Mouse (Mus musculus): ENCODE results near the gene Rpl27. TPM values are rescaled to one million over a fixed set of nuclear protein-coding genes. Genes with fewer than 3 reads are reported as not detected.
"Not testable (repeated sequence)": the region's sequence is repeated elsewhere in the genome, so short reads cannot be mapped to it uniquely, and the experiment has no call there.

The Rpl27 gene
- polyA plus RNA-seq, 1 experiment from 2014 or later: 260 TPM

DNA sequence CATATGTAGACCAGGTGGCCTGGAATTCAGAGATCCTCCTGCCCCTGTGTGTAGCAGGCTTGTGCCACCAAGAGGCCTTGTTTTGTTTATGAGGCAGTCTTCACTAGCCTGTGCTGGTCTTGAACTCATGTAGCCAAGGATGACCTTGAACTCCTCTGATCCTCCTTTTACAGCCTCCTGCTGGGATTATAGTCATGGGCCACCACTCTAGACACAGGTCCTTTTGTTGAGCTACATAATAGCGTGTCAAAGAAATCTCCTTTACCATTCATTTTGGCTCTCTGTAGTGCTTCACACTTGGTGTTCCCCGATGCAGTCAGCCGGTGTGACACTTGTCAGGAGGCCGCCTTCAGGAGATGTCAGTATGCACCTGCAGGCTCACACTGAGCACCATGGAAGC, 5.2 kb upstream of the Rpl27 start:
- no peak overlapping the region for H3K9ac ChIP-seq (ENCODE audit: low read length)
- no peak overlapping the region for H3K27ac ChIP-seq (replicated peaks in 1 of 2; ENCODE audit: control insufficient read depth in 1 of 2, insufficient read depth in 1 of 2, low read depth in 2 of 2, low read length in 2 of 2)
- no peak for ATAC-seq (ENCODE audit: insufficient number of reproducible peaks, insufficient read depth, low FRiP score, low read depth)
- H3K4me2 ChIP-seq (ENCODE audit: low read length): no peak overlapping the region
- no peaks in the 10 kb centered on the region for H3K27me3 ChIP-seq (ENCODE audit: control insufficient read depth, insufficient read depth, low read length)
- H3K4me3 ChIP-seq (ENCODE audit: control insufficient read depth in 1 of 2, insufficient read depth in 1 of 2, low read depth in 1 of 2, low read length in 2 of 2): no peak overlapping the region
- WGBS: 87% methylated on average over 4 of the region's 4 CpGs
- H3K4me1 ChIP-seq (ENCODE audit: control insufficient read depth in 2 of 2, insufficient read depth in 2 of 2, low read length in 2 of 2): no peaks in the 10 kb centered on the region
- H3K9me3 ChIP-seq (ENCODE audit: control insufficient read depth, low read length): no peaks in the 10 kb centered on the region
- H3K36me3 ChIP-seq (ENCODE audit: control insufficient read depth, insufficient read depth, low read length): peaks cover 39% of the 10 kb centered on the region

DNA sequence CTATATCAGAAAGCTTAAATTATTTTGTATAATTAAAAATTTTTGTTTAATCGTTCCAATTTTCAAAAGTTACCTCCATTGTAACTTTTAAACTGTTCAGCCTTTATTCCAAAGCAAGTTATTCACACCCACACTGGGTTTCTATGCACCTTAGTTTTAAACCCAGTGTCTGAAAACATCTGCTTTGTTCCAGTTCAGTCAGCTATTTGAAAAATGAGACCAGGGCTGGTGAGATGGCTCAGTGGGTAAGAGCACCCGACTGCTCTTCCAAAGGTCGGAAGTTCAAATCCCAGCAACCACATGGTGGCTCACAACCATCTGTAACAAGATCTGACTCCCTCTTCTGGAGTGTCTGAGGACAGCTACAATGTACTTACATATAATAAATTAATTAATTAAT, 4.1 kb upstream of the Rpl27 start:
- H3K9me3 ChIP-seq (ENCODE audit: control insufficient read depth, low read length); H3K27me3 ChIP-seq (ENCODE audit: control insufficient read depth, insufficient read depth, low read length); ATAC-seq (ENCODE audit: insufficient number of reproducible peaks, insufficient read depth, low FRiP score, low read depth); H3K9ac ChIP-seq (ENCODE audit: low read length); H3K27ac ChIP-seq (replicated peaks in 1 of 2; ENCODE audit: control insufficient read depth in 1 of 2, insufficient read depth in 1 of 2, low read depth in 2 of 2, low read length in 2 of 2); H3K4me1 ChIP-seq (ENCODE audit: control insufficient read depth in 2 of 2, insufficient read depth in 2 of 2, low read length in 2 of 2); H3K4me2 ChIP-seq (ENCODE audit: low read length); H3K4me3 ChIP-seq (ENCODE audit: control insufficient read depth in 1 of 2, insufficient read depth in 1 of 2, low read depth in 1 of 2, low read length in 2 of 2): not testable (repeated sequence)
- 51% methylated on average over 3 of the region's 3 CpGs for WGBS
- peaks cover 30% of the 10 kb centered on the region for H3K36me3 ChIP-seq (ENCODE audit: control insufficient read depth, insufficient read depth, low read length)

DNA sequence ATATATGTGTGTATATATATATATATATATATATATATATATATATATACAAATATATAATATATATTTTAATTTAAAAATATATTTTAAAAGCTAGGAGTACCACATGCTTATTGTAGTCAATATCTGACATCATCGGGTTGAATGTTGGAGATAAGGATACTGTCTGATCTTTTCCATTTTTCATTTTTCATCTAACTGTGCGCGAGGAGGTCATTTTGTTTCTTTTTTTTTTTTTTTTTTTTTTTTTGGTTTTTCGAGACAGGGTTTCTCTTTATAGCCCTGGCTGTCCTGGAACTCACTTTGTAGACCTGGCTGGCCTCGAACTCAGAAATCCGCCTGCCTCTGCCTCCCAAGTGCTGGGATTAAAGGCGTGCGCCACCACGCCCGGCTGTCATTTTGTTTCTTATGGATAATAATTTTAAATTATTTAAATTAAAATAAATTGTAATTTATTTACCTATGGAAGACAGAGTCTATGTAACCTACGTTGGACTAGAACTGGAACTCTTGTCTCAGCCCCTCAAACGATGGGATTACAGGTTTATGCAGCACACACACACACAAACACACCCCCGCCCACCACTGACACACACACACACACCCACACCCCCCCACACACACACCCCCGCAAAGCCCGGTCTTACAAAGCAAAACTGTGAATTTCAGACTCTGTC, 510 bp upstream of the Rpl27 start:
- H3K27ac ChIP-seq (replicated peaks in 1 of 2; ENCODE audit: control insufficient read depth in 1 of 2, insufficient read depth in 1 of 2, low read depth in 2 of 2, low read length in 2 of 2): not testable (repeated sequence)
- 37% methylated on average over 15 of the region's 15 CpGs for WGBS
- H3K9ac ChIP-seq (ENCODE audit: low read length): 0 out of 2 replicates have a peak overlapping the region, but pooled peaks have one; percentile 54

DNA sequence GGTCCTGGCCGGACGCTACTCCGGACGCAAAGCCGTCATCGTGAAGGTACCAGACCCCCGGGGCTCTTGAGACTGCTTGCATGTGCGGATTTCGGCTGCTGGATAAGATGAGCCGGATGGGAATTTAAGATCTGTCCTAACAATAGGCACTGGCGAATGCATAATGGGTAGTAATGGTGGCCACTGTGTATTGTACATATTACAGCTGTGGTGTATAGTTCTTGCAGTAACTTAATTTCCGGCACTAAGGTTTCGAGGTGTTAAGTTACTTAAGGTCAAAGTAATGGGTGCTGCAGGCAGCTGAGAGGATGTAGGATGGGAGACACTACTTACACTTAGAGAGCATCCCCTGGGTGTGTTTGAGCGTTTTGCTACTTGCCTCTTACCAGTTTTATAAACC, 662 bp downstream of the Rpl27 start:
- peaks cover 2 to 10% of the 10 kb centered on the region in 2 experiments; a peak in 2 of 4 replicates for H3K4me1 ChIP-seq (ENCODE audit: control insufficient read depth in 2 of 2, insufficient read depth in 2 of 2, low read length in 2 of 2)
- no peak for ATAC-seq (ENCODE audit: insufficient number of reproducible peaks, insufficient read depth, low FRiP score, low read depth)
- H3K27ac ChIP-seq (replicated peaks in 1 of 2; ENCODE audit: control insufficient read depth in 1 of 2, insufficient read depth in 1 of 2, low read depth in 2 of 2, low read length in 2 of 2): peak overlapping the region; percentile 81 to 86
- 0% methylated on average over 14 of the region's 14 CpGs for WGBS
- H3K9ac ChIP-seq (ENCODE audit: low read length): peak overlapping the region; percentile 96
- H3K36me3 ChIP-seq (ENCODE audit: control insufficient read depth, insufficient read depth, low read length): peaks cover 32% of the 10 kb centered on the region
- H3K4me3 ChIP-seq (ENCODE audit: control insufficient read depth in 1 of 2, insufficient read depth in 1 of 2, low read depth in 1 of 2, low read length in 2 of 2): peak overlapping the region; percentile 73 to 90
- H3K27me3 ChIP-seq (ENCODE audit: control insufficient read depth, insufficient read depth, low read length): no peaks in the 10 kb centered on the region
- no peaks in the 10 kb centered on the region for H3K9me3 ChIP-seq (ENCODE audit: control insufficient read depth, low read length)
- H3K4me2 ChIP-seq (ENCODE audit: low read length): peak overlapping the region; percentile 96

More for the DNA sequence above, 510 bp upstream of the Rpl27 start:
- H3K4me3 ChIP-seq (ENCODE audit: control insufficient read depth in 1 of 2, insufficient read depth in 1 of 2, low read depth in 1 of 2, low read length in 2 of 2): peak overlapping the region; percentile 28 to 90
- not testable (repeated sequence) for ATAC-seq (ENCODE audit: insufficient number of reproducible peaks, insufficient read depth, low FRiP score, low read depth); H3K27me3 ChIP-seq (ENCODE audit: control insufficient read depth, insufficient read depth, low read length); H3K9me3 ChIP-seq (ENCODE audit: control insufficient read depth, low read length)
- H3K4me1 ChIP-seq (ENCODE audit: control insufficient read depth in 2 of 2, insufficient read depth in 2 of 2, low read length in 2 of 2): peaks cover 2 to 10% of the 10 kb centered on the region in 2 experiments; a peak in 2 of 4 replicates
- peaks cover 32% of the 10 kb centered on the region for H3K36me3 ChIP-seq (ENCODE audit: control insufficient read depth, insufficient read depth, low read length)
- H3K4me2 ChIP-seq (ENCODE audit: low read length): peak overlapping the region; percentile 53

DNA sequence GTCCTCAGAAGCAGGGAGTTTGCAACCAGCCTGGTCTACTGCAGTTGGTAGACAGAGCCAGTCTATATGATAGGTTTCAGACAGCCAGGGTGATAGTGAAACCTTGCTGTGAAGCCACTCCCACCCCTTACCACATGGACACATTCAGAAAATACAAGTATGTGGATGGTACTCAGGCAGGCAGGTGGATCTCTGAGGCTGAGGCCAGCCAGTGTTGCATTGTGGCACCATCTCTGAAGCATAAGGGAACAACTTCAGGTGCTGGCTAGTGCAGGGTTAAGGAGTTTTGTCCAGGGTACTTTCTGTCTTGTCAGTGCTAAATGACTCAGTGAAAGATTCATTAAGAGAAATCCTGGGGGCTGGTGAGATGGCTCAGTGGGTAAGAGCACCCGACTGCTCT, 4.2 kb downstream of the Rpl27 start:
- H3K9me3 ChIP-seq (ENCODE audit: control insufficient read depth, low read length): no peaks in the 10 kb centered on the region
- WGBS: 76% methylated on average over 1 of the region's 1 CpGs
- H3K9ac ChIP-seq (ENCODE audit: low read length): no peak overlapping the region
- no peak overlapping the region for H3K27ac ChIP-seq (replicated peaks in 1 of 2; ENCODE audit: control insufficient read depth in 1 of 2, insufficient read depth in 1 of 2, low read depth in 2 of 2, low read length in 2 of 2)
- peaks cover 32% of the 10 kb centered on the region for H3K36me3 ChIP-seq (ENCODE audit: control insufficient read depth, insufficient read depth, low read length)
- H3K27me3 ChIP-seq (ENCODE audit: control insufficient read depth, insufficient read depth, low read length): no peaks in the 10 kb centered on the region
- no peak for ATAC-seq (ENCODE audit: insufficient number of reproducible peaks, insufficient read depth, low FRiP score, low read depth)
- no peak overlapping the region for H3K4me3 ChIP-seq (ENCODE audit: control insufficient read depth in 1 of 2, insufficient read depth in 1 of 2, low read depth in 1 of 2, low read length in 2 of 2)
- peaks cover 2 to 22% of the 10 kb centered on the region in 2 experiments; a peak in 2 of 4 replicates for H3K4me1 ChIP-seq (ENCODE audit: control insufficient read depth in 2 of 2, insufficient read depth in 2 of 2, low read length in 2 of 2)
- no peak overlapping the region for H3K4me2 ChIP-seq (ENCODE audit: low read length)

DNA sequence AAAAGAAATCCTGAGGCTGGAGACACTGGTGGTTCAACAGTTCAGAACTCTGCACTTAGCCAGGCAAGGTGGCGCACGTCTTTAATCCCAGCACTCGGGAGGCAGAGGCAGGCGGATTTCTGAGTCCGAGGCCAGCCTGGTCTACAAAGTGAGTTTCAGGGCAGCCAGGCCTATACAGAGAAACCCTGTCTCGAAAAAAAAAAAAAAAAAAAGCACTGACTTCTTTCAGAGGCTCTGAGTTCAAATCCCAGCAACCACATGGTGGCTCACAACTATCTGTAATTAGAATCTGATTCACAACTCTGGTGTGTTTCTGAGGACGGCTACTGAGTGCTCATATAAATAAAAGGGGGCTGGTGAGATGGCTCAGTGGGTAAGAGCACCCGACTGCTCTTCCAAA, 4.8 kb downstream of the Rpl27 start:
- Histone ChIP-seq H3K36me3 (ENCODE audit: control insufficient read depth, insufficient read depth, low read length) (peaks cover 32% of the 10 kb centered on the region), H3K4me1 (ENCODE audit: control insufficient read depth in 2 of 2, insufficient read depth in 2 of 2, low read length in 2 of 2) (peaks cover 2 to 22% of the 10 kb centered on the region in 2 experiments; a peak in 2 of 4 replicates)
- not testable (repeated sequence) for H3K9me3 ChIP-seq (ENCODE audit: control insufficient read depth, low read length); H3K27me3 ChIP-seq (ENCODE audit: control insufficient read depth, insufficient read depth, low read length); H3K27ac ChIP-seq (replicated peaks in 1 of 2; ENCODE audit: control insufficient read depth in 1 of 2, insufficient read depth in 1 of 2, low read depth in 2 of 2, low read length in 2 of 2); ATAC-seq (ENCODE audit: insufficient number of reproducible peaks, insufficient read depth, low FRiP score, low read depth); H3K4me2 ChIP-seq (ENCODE audit: low read length); H3K9ac ChIP-seq (ENCODE audit: low read length); H3K4me3 ChIP-seq (ENCODE audit: control insufficient read depth in 1 of 2, insufficient read depth in 1 of 2, low read depth in 1 of 2, low read length in 2 of 2)
- 86% methylated on average over 8 of the region's 8 CpGs for WGBS

DNA sequence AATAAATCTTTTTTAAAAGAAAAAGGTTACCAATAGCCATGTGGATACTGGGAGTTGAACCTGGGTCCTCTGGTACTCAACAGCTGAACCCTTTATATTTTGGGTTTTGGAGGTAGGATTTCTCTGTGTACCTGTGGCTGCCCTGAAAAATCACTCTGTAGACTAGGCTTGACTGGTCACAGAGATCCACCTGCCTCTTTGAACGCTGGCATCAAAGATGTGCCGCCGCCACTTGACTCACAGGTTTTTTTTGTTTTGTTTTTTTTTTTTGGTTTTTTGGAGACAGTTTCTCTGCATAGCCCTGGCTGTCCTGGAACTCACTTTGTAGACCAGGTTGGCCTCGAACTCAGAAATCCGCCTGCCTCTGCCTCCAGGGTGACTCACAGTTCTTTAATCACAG, 5.7 kb downstream of the Rpl27 start:
- Histone ChIP-seq H3K4me2 (ENCODE audit: low read length) (peak overlapping the region; percentile 62), H3K27me3 (ENCODE audit: control insufficient read depth, insufficient read depth, low read length) (no peaks in the 10 kb centered on the region), H3K4me1 (ENCODE audit: control insufficient read depth in 2 of 2, insufficient read depth in 2 of 2, low read length in 2 of 2) (peaks cover 2 to 22% of the 10 kb centered on the region in 2 experiments; a peak in 2 of 4 replicates), H3K27ac (replicated peaks in 1 of 2; ENCODE audit: control insufficient read depth in 1 of 2, insufficient read depth in 1 of 2, low read depth in 2 of 2, low read length in 2 of 2) (peak overlapping the region; percentile 64 to 76; a peak in 2 of 4 replicates), H3K9ac (ENCODE audit: low read length) (peak overlapping the region; percentile 69), H3K36me3 (ENCODE audit: control insufficient read depth, insufficient read depth, low read length) (peaks cover 32% of the 10 kb centered on the region), H3K9me3 (ENCODE audit: control insufficient read depth, low read length) (no peaks in the 10 kb centered on the region), H3K4me3 (ENCODE audit: control insufficient read depth in 1 of 2, insufficient read depth in 1 of 2, low read depth in 1 of 2, low read length in 2 of 2) (peak overlapping the region; percentile 45 to 66; a peak in 2 of 4 replicates)
- WGBS: 88% methylated on average over 5 of the region's 5 CpGs
- no peak for ATAC-seq (ENCODE audit: insufficient number of reproducible peaks, insufficient read depth, low FRiP score, low read depth)
